Mouse (Mus musculus) hindbrain, embryonic 15.5 days (tissue): ENCODE measurements around the gene Hoxa2. TPM values are rescaled to one million over a fixed set of nuclear protein-coding genes. Genes with fewer than 3 reads are reported as not detected.
A peak's percentile ranks its signal among the peaks of the same experiment; 100 is the strongest.

Experiments used
- ATAC-seq: fragments of 200-750 bp; cut with Nextera tagmentation; 2 replicates; pipeline ENCODE4 v1.8.0; 2017; ENCODE audit warnings: low read depth, moderate number of reproducible peaks, moderate TSS enrichment; ENCODE audit not compliant: low FRiP score
- H3K27ac ChIP-seq: fragments of 300-500 bp; sonication (generic); replicated peaks from 2 replicates; pipeline ENCODE4 v1.5.1; 2015; ENCODE audit warnings: mild to moderate bottlenecking, inconsistent platforms
- H3K27me3 ChIP-seq: fragments of 300-500 bp; sonication (generic); 2 replicates; pipeline ENCODE4 v1.6.1; 2015; ENCODE audit warnings: control low read depth, inconsistent platforms
- H3K36me3 ChIP-seq: fragments of 300-500 bp; sonication (generic); 2 replicates; pipeline ENCODE4 v1.6.1; 2015; ENCODE audit warnings: control low read depth, inconsistent platforms
- H3K4me1 ChIP-seq: fragments of 300-500 bp; sonication (generic); replicated peaks from 2 replicates; pipeline ENCODE4 v1.6.1; 2015; ENCODE audit warnings: control low read depth, inconsistent platforms
- H3K4me2 ChIP-seq: fragments of 300-500 bp; sonication (generic); 2 replicates; pipeline ENCODE4 v1.6.1; 2015; ENCODE audit warnings: moderate library complexity, mild to moderate bottlenecking, inconsistent platforms
- H3K4me3 ChIP-seq: fragments of 300-500 bp; sonication (generic); 2 replicates; pipeline ENCODE4 v1.5.1; 2015; ENCODE audit warnings: mild to moderate bottlenecking, inconsistent platforms
- H3K9ac ChIP-seq: fragments of 300-500 bp; sonication (generic); 2 replicates; pipeline ENCODE4 v1.6.1; 2015; ENCODE audit warnings: inconsistent platforms
- H3K9me3 ChIP-seq: fragments of 300-500 bp; sonication (generic); 2 replicates; pipeline ENCODE4 v1.6.1; 2016; ENCODE audit warnings: control low read depth, inconsistent platforms
- WGBS: fragments of 180-500 bp; shearing (Covaris S2); methylation state at CpG from one replicate; pipeline ENCODE4 v1.1.7; 2015; 5-methylcytosine and 5-hydroxymethylcytosine counted together
- polyA plus RNA-seq: library from polyadenylated mRNA; unstranded; fragments of >200 nt; fragmentation: Nextera tagmentation; extraction: Ambion mirVana; gene quantifications from 2 replicates; pipeline ENCODE4 v1.2.1, GENCODE M21; 2015

The Hoxa2 gene
- polyA plus RNA-seq, 1 experiment from 2014 or later: 26.8 TPM

GRCm38 (mm10) chr6:52197271-52197670 lies 32.6 kb upstream of the Hoxa2 start:
- Histone ChIP-seq H3K27me3 (peaks cover 85% of the 10 kb centered on the region), H3K27ac (peak overlapping the region; percentile 77), H3K9me3 (no peaks in the 10 kb centered on the region), H3K36me3 (no peaks in the 10 kb centered on the region), H3K4me1 (no peaks in the 10 kb centered on the region), H3K4me2 (peak overlapping the region; percentile 37), H3K4me3 (0 out of 2 replicates have a peak overlapping the region, but pooled peaks have one; percentile 2), H3K9ac (peak overlapping the region; percentile 18; the same call in 1 of the 2 replicates)
- ATAC-seq: no peak
- WGBS: under 1% methylated on average over 10 of the region's 10 CpGs

- ATAC-seq: no peak
- Histone ChIP-seq H3K4me1 (no peaks in the 10 kb centered on the region; the same call in 1 of the 2 replicates), H3K27ac (peak overlapping the region; percentile 77), H3K36me3 (no peaks in the 10 kb centered on the region), H3K4me2 (peak overlapping the region; percentile 37), H3K9me3 (no peaks in the 10 kb centered on the region), H3K27me3 (peaks cover 84% of the 10 kb centered on the region), H3K4me3 (no peak overlapping the region), H3K9ac (no peak overlapping the region)
- WGBS: 10% methylated on average over 9 of the region's 9 CpGs
Observed at GRCm38 (mm10) chr6:52196811-52197210, 32.2 kb upstream of the Hoxa2 start.

DNA sequence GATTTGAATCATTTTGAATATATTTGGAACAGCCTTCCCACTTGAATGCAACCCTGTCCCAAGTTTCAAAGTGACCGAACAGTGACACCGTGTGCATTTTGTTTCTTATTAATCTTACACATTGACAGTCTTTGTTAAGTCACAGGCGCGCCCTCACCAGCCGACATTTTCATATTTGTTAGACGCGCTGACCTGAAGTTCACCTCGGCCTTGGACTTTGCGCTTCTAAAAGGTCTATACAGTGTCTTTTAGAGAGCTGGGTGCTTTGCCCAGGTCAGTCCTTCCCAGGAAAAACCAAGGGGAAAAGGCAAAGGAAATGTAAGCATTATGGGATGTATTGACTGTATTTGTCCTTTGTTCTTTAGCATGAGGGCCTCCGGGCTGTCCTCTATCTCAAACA lies 30.1 kb upstream of the Hoxa2 start:
- 8% methylated on average over 10 of the region's 10 CpGs for WGBS
- Histone ChIP-seq H3K4me3 (no peak overlapping the region; the same call in 1 of the 2 replicates), H3K4me2 (peak overlapping the region; percentile 37), H3K36me3 (no peaks in the 10 kb centered on the region), H3K27me3 (peaks cover 70% of the 10 kb centered on the region), H3K9me3 (no peaks in the 10 kb centered on the region), H3K27ac (peak overlapping the region; percentile 77), H3K4me1 (peaks cover 5% of the 10 kb centered on the region; the same call in 1 of the 2 replicates), H3K9ac (peak overlapping the region; percentile 18; the same call in 1 of the 2 replicates)
- no peak for ATAC-seq

GRCm38 (mm10) chr6:52191860-52192550 lies 27.4 kb upstream of the Hoxa2 start:
- Histone ChIP-seq H3K4me3 (peak overlapping the region; percentile 46), H3K27me3 (peaks cover 67% of the 10 kb centered on the region), H3K9me3 (no peaks in the 10 kb centered on the region), H3K27ac (peak overlapping the region; percentile 77), H3K4me2 (peak overlapping the region; percentile 53), H3K36me3 (no peaks in the 10 kb centered on the region), H3K9ac (peak overlapping the region; percentile 26), H3K4me1 (peaks cover 9% of the 10 kb centered on the region; the same call in 1 of the 2 replicates)
- WGBS: 1% methylated on average over 45 of the region's 55 CpGs
- peak; percentile 81 for ATAC-seq

DNA sequence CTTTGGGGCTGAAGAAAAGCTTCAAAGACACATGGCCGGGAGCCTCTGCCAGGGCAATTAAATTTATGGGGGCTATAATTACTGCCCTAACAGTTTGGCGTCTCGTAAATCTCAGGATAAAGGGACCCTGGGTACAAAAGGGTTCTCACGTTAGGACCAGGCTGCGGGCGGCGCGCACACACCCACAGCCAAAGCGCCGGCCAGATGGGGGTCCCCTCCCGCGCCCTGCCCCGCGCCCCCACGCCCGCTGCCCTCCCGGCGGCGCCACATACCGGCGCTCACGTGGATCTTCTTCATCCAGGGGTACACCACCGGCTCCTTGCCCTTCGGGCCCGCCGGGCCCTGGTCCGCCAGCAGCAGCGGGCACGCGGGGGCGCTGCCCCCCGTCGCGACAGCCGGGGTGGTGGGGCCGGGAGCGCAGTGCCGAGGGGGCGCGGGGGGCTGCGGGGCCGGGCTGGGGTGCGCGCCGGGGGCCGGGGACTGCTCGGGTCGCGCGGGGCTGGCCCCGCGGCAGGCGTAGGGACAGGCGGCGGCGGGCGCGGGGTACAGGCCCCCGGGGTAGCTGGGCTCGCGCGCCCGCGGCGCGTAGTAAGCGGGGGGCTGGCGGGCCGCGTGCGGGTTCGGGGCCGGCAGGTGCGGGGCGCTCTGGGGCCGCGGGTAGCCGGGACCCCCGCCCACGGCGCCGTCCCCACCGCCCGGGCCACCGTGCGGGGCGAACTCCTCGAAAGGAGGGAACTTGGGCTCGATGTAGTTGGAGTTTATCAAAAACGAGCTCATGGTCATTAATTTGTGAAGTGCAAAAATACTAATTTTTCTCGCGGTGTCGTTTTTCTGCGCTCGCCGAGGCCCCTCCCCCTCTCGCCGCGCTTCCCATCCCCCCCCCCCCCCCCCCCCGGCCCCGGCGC lies 26.5 kb upstream of the Hoxa2 start, which contains the start of gene Hoxa4:
Gene Hoxa4 (minus strand): TSS at position 848 of the 905 bp plus-strand sequence.
- H3K4me1 ChIP-seq: peaks cover 10% of the 10 kb centered on the region
- H3K27ac ChIP-seq: peak within 1 kb of the TSS; percentile 95
- no peaks in the 10 kb centered on the region for H3K36me3 ChIP-seq
- H3K9me3 ChIP-seq: no peaks in the 10 kb centered on the region
- peak; percentile 38; the same call in 1 of the 2 replicates for ATAC-seq
- peak within 1 kb of the TSS; percentile 61 for H3K9ac ChIP-seq
- WGBS: under 1% methylated on average over 67 of the region's 102 CpGs
- H3K27me3 ChIP-seq: peaks cover 68% of the 10 kb centered on the region
- H3K4me2 ChIP-seq: peak within 1 kb of the TSS; percentile 53
- peak within 1 kb of the TSS; percentile 46 for H3K4me3 ChIP-seq

DNA sequence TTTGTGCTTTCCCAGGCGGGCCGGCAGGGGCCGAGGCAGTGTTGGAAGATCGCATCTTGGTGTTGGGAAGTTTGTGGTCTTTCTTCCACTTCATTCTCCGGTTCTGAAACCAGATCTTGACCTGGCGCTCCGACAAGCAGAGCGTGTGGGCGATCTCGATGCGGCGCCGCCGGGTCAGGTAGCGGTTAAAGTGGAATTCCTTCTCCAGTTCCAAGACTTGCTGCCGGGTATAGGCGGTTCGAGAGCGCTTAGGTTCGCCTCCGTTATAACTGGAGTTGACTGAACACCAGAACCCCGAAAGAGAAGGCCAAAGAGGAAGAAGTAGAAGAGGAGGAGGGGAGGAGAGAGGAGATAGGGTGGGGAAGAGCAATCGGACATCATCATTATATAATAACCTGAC lies 25.8 kb upstream of the Hoxa2 start:
- no peak for ATAC-seq
- 3% methylated on average over 23 of the region's 23 CpGs for WGBS
- H3K4me1 ChIP-seq: peaks cover 11% of the 10 kb centered on the region
- H3K4me3 ChIP-seq: peak overlapping the region; percentile 46
- H3K27me3 ChIP-seq: peaks cover 69% of the 10 kb centered on the region
- H3K36me3 ChIP-seq: no peaks in the 10 kb centered on the region
- H3K9me3 ChIP-seq: no peaks in the 10 kb centered on the region
- H3K27ac ChIP-seq: peak overlapping the region; percentile 95
- peak overlapping the region; percentile 53 for H3K4me2 ChIP-seq
- H3K9ac ChIP-seq: peak overlapping the region; percentile 61

- Histone ChIP-seq H3K27me3 (peaks cover 71% of the 10 kb centered on the region), H3K9ac (peak overlapping the region; percentile 61), H3K9me3 (no peaks in the 10 kb centered on the region), H3K4me3 (peak overlapping the region; percentile 46), H3K4me1 (peaks cover 16% of the 10 kb centered on the region), H3K36me3 (no peaks in the 10 kb centered on the region), H3K27ac (peak overlapping the region; percentile 95), H3K4me2 (peak overlapping the region; percentile 53)
- WGBS: 8% methylated on average over 8 of the region's 8 CpGs
- no peak for ATAC-seq
Observed at GRCm38 (mm10) chr6:52189909-52190308, 25.3 kb upstream of the Hoxa2 start.

- ATAC-seq: no peak
- 11% methylated on average over 5 of the region's 5 CpGs for WGBS
- peaks cover 20% of the 10 kb centered on the region for H3K4me1 ChIP-seq
- no peaks in the 10 kb centered on the region for H3K36me3 ChIP-seq
- H3K27ac ChIP-seq: peak overlapping the region; percentile 95
- H3K4me3 ChIP-seq: peak overlapping the region; percentile 46
- peaks cover 64% of the 10 kb centered on the region for H3K27me3 ChIP-seq
- H3K9me3 ChIP-seq: no peaks in the 10 kb centered on the region
- H3K4me2 ChIP-seq: peak overlapping the region; percentile 53
- peak overlapping the region; percentile 61; the same call in 1 of the 2 replicates for H3K9ac ChIP-seq
Observed at GRCm38 (mm10) chr6:52189172-52189591, 24.6 kb upstream of the Hoxa2 start.

GRCm38 (mm10) chr6:52186500-52186899 lies 21.9 kb upstream of the Hoxa2 start:
- Histone ChIP-seq H3K9me3 (no peaks in the 10 kb centered on the region), H3K9ac (no peak overlapping the region), H3K36me3 (no peaks in the 10 kb centered on the region), H3K4me3 (no peak overlapping the region), H3K4me1 (peaks cover 25% of the 10 kb centered on the region), H3K27me3 (peaks cover 66% of the 10 kb centered on the region), H3K27ac (peak overlapping the region; percentile 95), H3K4me2 (peak overlapping the region; percentile 53; the same call in 1 of the 2 replicates)
- no peak for ATAC-seq
- WGBS: 29% methylated on average over 1 of the region's 1 CpGs

DNA sequence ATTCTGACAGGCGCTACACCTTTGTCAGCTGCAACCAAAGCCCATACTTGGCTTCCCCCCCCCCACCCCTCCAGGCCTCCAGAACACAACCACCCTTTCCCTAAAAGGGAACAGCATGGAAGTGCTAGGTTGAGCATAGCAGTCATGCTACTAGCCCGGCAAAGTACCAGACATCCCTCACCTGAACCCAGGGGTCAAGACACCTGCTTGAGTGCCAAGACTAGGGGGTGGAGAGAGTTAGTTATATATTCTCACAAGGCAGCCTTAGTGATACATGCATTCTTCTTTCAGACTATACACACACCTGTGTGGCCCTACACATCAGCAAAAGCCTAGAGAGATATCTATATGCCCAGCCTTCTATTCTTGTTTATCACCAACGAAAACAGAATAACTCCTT lies 21.2 kb upstream of the Hoxa2 start:
- Histone ChIP-seq H3K9ac (no peak overlapping the region), H3K4me1 (peaks cover 20% of the 10 kb centered on the region), H3K4me3 (no peak overlapping the region), H3K27me3 (peaks cover 72% of the 10 kb centered on the region), H3K9me3 (no peaks in the 10 kb centered on the region), H3K4me2 (peak overlapping the region; percentile 97), H3K36me3 (no peaks in the 10 kb centered on the region), H3K27ac (peak overlapping the region; percentile 95; the same call in 1 of the 2 replicates)
- WGBS: 17% methylated on average over 3 of the region's 3 CpGs
- no peak for ATAC-seq

DNA sequence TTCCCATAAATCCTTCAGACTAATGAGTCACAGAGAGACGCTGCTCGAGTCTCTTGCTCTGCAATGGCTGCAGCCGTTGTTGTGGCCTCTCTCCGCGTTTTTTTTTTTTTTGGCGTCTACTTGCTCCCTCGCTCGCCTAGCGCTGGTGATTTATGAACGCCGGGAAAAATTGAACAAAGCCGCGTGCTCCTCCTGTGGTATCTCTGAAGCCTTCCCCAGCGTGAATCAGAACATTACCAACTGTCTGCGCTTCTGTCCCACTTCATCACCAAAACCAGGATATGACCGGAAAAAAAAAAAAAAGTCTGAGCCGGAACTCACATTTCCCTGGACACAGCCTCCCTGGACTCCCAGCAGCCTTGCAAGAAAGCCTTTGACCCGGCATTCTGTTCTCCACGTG lies 20.6 kb upstream of the Hoxa2 start:
- Histone ChIP-seq H3K4me3 (peak overlapping the region; percentile 9; the same call in 1 of the 2 replicates), H3K36me3 (no peaks in the 10 kb centered on the region), H3K4me1 (peaks cover 20% of the 10 kb centered on the region), H3K27me3 (peaks cover 71% of the 10 kb centered on the region), H3K9ac (0 out of 2 replicates have a peak overlapping the region, but pooled peaks have one; percentile 10), H3K4me2 (peak overlapping the region; percentile 97), H3K27ac (peak overlapping the region; percentile 92), H3K9me3 (no peaks in the 10 kb centered on the region)
- 2% methylated on average over 19 of the region's 19 CpGs for WGBS
- ATAC-seq: no peak
